Mouse (Mus musculus) limb, embryonic 13.5 days (tissue): ENCODE measurements at regions not wholly inside any gene's neighbourhood (a gene's known extent, or its start where the extent isn't known, plus 50 kb on each side); places are given as distances from the start of the nearest gene placed in this dataset.

Experiments
- ATAC-seq: fragments of 200-750 bp; cut with Nextera tagmentation; 2 replicates; pipeline ENCODE4 v1.8.0; 2017; ENCODE audit warnings: low read depth, moderate number of reproducible peaks, moderate TSS enrichment; ENCODE audit not compliant: low FRiP score
- H3K27ac ChIP-seq: fragments of 300-500 bp; sonication (generic); 2 replicates; pipeline ENCODE4 v1.5.1; 2015; ENCODE audit warnings: inconsistent platforms, mild to moderate bottlenecking, moderate library complexity
- H3K27me3 ChIP-seq: fragments of 300-500 bp; sonication (generic); 2 replicates; pipeline ENCODE4 v1.6.1; 2015; ENCODE audit warnings: mild to moderate bottlenecking, inconsistent platforms
- H3K36me3 ChIP-seq: fragments of 300-500 bp; sonication (generic); 2 replicates; pipeline ENCODE4 v1.6.1; 2015; ENCODE audit warnings: inconsistent platforms, mild to moderate bottlenecking, moderate library complexity
- H3K4me1 ChIP-seq: fragments of 300-500 bp; sonication (generic); 2 replicates; pipeline ENCODE4 v1.6.1; 2015; ENCODE audit warnings: inconsistent platforms
- H3K4me2 ChIP-seq: fragments of 300-500 bp; sonication (generic); replicated peaks from 2 replicates; pipeline ENCODE4 v1.6.1; 2015; ENCODE audit warnings: inconsistent platforms, mild to moderate bottlenecking, moderate library complexity
- H3K4me3 ChIP-seq: fragments of 300-500 bp; sonication (generic); 2 replicates; pipeline ENCODE4 v1.5.1; 2015; ENCODE audit warnings: moderate library complexity, mild to moderate bottlenecking, inconsistent platforms
- H3K9ac ChIP-seq: fragments of 300-500 bp; sonication (generic); 2 replicates; pipeline ENCODE4 v1.6.1; 2015; ENCODE audit warnings: mild to moderate bottlenecking, inconsistent platforms
- H3K9me3 ChIP-seq: fragments of 300-500 bp; sonication (generic); 2 replicates; pipeline ENCODE4 v1.6.1; 2016; ENCODE audit warnings: inconsistent platforms
- WGBS: fragments of 180-500 bp; shearing (Covaris S2); methylation state at CpG from one replicate; pipeline ENCODE4 v1.1.7; 2015; 5-methylcytosine and 5-hydroxymethylcytosine counted together

DNA sequence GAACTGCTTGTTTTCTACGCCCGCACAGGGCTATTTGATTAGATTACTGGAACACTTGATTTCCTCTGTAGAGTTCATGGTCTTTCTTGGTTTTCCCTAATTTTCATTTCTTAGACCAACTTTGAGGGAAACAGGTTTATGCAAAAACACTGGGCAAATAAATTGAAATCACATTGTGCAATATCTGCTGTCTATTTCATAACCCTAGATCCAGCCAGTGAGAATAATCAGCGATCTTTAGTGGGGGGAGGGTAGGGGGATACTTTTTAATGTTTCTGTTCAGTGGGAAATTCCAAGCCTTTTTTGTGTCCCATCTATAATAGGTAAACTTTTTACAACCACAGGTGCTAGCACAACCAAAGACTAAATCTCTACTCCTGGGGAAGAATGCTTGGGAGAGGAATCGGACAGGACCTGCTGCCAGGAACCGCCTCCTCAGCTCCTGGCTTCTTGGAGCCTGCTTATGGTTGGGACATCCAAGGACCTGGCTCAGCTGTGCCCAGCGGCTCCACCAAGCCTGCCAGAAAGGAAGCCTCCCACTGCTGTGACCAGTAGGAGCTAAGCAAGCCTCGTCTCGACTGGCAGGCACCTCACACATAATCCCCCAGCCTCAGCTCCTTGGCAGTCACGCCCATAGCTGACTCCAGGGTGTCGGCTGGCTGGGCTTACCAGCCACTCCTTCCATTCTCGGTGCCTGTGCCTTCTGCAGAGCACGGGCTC lies 80.8 kb upstream of the Irs2 start:
- Histone ChIP-seq H3K9ac (no peak overlapping the region), H3K4me1 (peaks cover 21% of the 10 kb centered on the region), H3K4me3 (no peak overlapping the region), H3K36me3 (no peaks in the 10 kb centered on the region), H3K9me3 (no peaks in the 10 kb centered on the region), H3K27me3 (peaks cover 5% of the 10 kb centered on the region), H3K4me2 (0 out of 2 replicates have a peak overlapping the region, but pooled peaks have one; percentile 3), H3K27ac (no peak overlapping the region)
- no peak for ATAC-seq
- 41% methylated on average over 12 of the region's 12 CpGs for WGBS

DNA sequence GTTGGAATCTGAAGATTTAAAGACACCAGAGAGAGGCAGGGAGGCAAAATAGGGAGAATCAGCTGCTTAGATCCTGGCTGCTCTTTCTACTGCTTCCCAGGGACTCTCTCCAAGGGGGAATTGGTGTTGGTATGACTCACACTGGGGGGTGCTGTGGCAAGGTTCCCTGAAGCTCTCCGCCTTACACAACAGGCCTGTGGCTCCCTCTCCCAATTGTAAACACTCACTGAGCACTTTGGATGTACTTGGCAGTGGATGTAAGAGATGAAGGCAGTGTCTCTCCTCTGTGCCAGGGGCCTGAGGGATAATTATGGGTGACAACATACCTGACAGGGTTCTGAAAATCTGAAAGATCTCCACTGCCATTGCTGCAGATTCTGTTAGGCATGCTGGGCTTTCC lies 77.0 kb upstream of the Irs2 start:
- Histone ChIP-seq H3K4me3 (no peak overlapping the region), H3K9ac (no peak overlapping the region), H3K36me3 (no peaks in the 10 kb centered on the region), H3K27me3 (peaks cover 5% of the 10 kb centered on the region), H3K4me1 (peaks cover 10% of the 10 kb centered on the region; the same call in 1 of the 2 replicates), H3K9me3 (no peaks in the 10 kb centered on the region), H3K4me2 (no peak overlapping the region), H3K27ac (no peak overlapping the region)
- 83% methylated on average over 1 of the region's 1 CpGs for WGBS
- no peak for ATAC-seq

DNA sequence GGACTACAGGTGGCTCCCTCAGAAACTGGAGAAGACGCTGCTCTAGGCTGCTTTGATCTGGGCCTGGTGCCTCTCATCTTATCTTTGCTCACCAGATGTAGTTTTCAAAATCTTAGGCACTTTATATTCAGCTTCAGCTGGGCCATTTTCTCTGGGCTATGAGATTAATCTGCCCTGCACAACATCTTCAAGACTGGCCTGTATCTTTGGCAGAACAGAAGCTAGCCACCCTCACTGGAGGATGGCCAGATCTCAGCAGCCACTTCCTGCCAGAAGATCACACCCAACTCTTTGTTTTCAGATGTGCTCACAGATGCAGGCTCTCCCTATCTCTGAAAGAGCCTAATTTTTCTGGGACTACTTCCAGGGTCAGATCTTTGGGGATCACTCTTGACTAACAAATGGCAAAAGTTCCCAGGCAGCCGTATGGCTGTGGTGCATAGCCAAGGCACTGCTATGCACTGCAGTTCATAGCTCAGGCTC lies 75.8 kb upstream of the Irs2 start:
- no peak overlapping the region for H3K9ac ChIP-seq
- WGBS: 79% methylated on average over 2 of the region's 2 CpGs
- no peak for ATAC-seq
- no peak overlapping the region for H3K4me2 ChIP-seq
- no peaks in the 10 kb centered on the region for H3K36me3 ChIP-seq
- H3K4me3 ChIP-seq: no peak overlapping the region
- peaks cover 8% of the 10 kb centered on the region; the same call in 1 of the 2 replicates for H3K4me1 ChIP-seq
- peaks cover under 1% of the 10 kb centered on the region for H3K27me3 ChIP-seq
- no peak overlapping the region for H3K27ac ChIP-seq
- no peaks in the 10 kb centered on the region for H3K9me3 ChIP-seq

GRCm38 (mm10) chr8:11080813-11081212 lies 72.6 kb upstream of the Irs2 start:
- WGBS: 79% methylated on average over 2 of the region's 2 CpGs
- Histone ChIP-seq H3K27ac (no peak overlapping the region), H3K4me2 (no peak overlapping the region), H3K9me3 (no peaks in the 10 kb centered on the region), H3K36me3 (no peaks in the 10 kb centered on the region), H3K4me1 (peaks cover 32% of the 10 kb centered on the region), H3K9ac (no peak overlapping the region), H3K27me3 (0 out of 2 replicates have a peak, but pooled peaks cover 5% of the 10 kb centered on the region), H3K4me3 (no peak overlapping the region)
- no peak for ATAC-seq

DNA sequence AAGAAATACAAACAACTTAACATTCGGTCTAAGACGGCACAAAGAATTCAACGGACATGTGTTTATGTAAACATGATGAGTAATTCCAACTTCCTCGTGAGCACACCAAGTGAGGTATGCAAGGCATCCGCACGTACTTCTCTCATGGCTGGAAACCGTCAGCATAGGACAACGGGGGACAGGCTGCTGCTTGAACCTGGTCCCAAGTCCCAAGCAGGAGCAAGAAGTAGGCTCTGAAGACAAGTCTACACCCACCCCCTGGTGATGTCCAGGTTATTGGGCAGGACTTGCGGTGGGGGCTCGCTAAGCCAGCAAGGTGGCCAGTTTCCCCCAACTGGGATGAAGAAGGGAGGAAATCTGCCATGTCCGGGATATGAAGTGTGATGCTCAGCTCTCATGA lies 71.5 kb upstream of the Irs2 start:
- 71% methylated on average over 11 of the region's 11 CpGs for WGBS
- peaks cover 32% of the 10 kb centered on the region for H3K4me1 ChIP-seq
- no peak overlapping the region for H3K9ac ChIP-seq
- no peak overlapping the region for H3K27ac ChIP-seq
- H3K27me3 ChIP-seq: 0 out of 2 replicates have a peak, but pooled peaks cover 5% of the 10 kb centered on the region
- H3K4me2 ChIP-seq: no peak overlapping the region
- no peaks in the 10 kb centered on the region for H3K36me3 ChIP-seq
- ATAC-seq: no peak
- H3K9me3 ChIP-seq: no peaks in the 10 kb centered on the region
- H3K4me3 ChIP-seq: no peak overlapping the region

DNA sequence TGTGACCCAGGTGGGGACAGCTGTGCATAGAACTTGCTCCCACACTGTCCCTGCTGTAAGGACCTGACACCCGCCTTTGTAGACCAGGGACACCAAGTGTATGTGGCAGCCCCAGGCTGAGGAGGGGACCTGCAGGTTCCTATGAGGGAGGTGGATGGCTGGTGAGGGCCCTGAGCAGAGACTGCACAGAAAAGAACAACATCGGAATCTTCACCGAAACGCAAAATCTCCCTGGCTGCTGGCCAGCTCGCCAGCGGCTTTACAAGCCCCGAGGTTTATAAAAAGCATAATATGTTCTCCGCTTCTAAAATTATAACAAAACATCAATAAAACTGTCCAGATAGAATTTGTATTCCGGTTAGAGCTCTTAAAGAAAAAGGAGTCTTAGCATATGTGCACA lies 68.9 kb upstream of the Irs2 start:
- Histone ChIP-seq H3K9ac (0 out of 2 replicates have a peak overlapping the region, but pooled peaks have one; percentile 13), H3K9me3 (no peaks in the 10 kb centered on the region), H3K27me3 (0 out of 2 replicates have a peak, but pooled peaks cover 5% of the 10 kb centered on the region), H3K4me2 (peak overlapping the region; percentile 43), H3K36me3 (no peaks in the 10 kb centered on the region), H3K4me1 (peaks cover 32% of the 10 kb centered on the region), H3K4me3 (peak overlapping the region; percentile 11; the same call in 1 of the 2 replicates), H3K27ac (no peak overlapping the region)
- peak; percentile 37; the same call in 1 of the 2 replicates for ATAC-seq
- WGBS: 30% methylated on average over 9 of the region's 9 CpGs

DNA sequence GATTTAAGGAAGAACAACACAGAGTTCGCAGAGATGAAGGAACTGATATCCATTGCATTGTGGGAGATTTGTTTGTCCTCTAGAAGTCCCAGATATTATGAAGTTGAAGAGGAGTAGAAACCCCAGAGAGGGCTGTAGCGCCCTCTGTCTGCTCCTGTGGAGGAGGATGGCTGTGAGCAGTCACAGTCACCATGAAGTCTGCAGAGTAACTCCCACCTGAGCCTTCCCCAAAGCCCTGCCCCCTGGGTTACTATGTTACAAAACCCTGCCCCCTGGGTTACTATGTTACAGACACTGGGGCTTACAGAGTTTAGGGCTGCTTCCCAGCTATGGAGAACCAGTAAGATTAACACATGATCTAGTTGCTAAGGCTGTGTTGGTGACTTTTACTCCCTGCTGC lies 62.9 kb upstream of the Irs2 start:
- Histone ChIP-seq H3K36me3 (no peaks in the 10 kb centered on the region), H3K4me1 (no peaks in the 10 kb centered on the region), H3K27me3 (no peaks in the 10 kb centered on the region), H3K4me3 (no peak overlapping the region), H3K27ac (no peak overlapping the region), H3K9ac (no peak overlapping the region), H3K4me2 (no peak overlapping the region), H3K9me3 (no peaks in the 10 kb centered on the region)
- 65% methylated on average over 2 of the region's 2 CpGs for WGBS
- no peak for ATAC-seq

- Histone ChIP-seq H3K4me2 (no peak overlapping the region), H3K4me1 (no peaks in the 10 kb centered on the region), H3K36me3 (no peaks in the 10 kb centered on the region), H3K9me3 (no peaks in the 10 kb centered on the region; the same call in 1 of the 2 replicates), H3K27ac (no peak overlapping the region), H3K27me3 (0 out of 2 replicates have a peak, but pooled peaks cover 9% of the 10 kb centered on the region), H3K4me3 (no peak overlapping the region), H3K9ac (no peak overlapping the region)
- ATAC-seq: no peak
- 83% methylated on average over 7 of the region's 7 CpGs for WGBS
Measured at GRCm38 (mm10) chr8:11067450-11067849, 59.2 kb upstream of the Irs2 start.

DNA sequence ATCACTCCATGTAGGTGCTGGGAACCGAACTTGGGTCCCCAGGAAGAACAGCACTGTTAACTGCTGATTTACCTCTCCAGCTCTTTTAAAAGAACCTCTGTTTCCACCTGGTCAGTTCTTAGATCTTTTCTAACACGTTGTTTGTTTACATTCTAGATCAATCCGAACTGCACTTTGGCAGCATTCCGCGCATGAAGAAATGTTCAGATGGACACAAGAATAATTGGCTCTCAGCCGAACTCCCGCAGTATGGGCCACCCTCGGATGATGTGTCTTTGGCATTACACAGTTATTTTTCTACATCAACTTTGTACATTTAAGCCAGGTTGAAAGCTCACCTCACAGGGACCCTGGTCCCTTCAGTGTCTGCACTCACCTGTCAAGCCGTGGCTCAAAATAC lies 57.7 kb upstream of the Irs2 start:
- H3K4me3 ChIP-seq: no peak overlapping the region
- no peak for ATAC-seq
- 0 out of 2 replicates have a peak, but pooled peaks cover 9% of the 10 kb centered on the region for H3K27me3 ChIP-seq
- no peak overlapping the region for H3K27ac ChIP-seq
- no peaks in the 10 kb centered on the region for H3K4me1 ChIP-seq
- H3K4me2 ChIP-seq: no peak overlapping the region
- no peaks in the 10 kb centered on the region; the same call in 1 of the 2 replicates for H3K9me3 ChIP-seq
- no peaks in the 10 kb centered on the region for H3K36me3 ChIP-seq
- H3K9ac ChIP-seq: no peak overlapping the region
- 90% methylated on average over 9 of the region's 9 CpGs for WGBS

DNA sequence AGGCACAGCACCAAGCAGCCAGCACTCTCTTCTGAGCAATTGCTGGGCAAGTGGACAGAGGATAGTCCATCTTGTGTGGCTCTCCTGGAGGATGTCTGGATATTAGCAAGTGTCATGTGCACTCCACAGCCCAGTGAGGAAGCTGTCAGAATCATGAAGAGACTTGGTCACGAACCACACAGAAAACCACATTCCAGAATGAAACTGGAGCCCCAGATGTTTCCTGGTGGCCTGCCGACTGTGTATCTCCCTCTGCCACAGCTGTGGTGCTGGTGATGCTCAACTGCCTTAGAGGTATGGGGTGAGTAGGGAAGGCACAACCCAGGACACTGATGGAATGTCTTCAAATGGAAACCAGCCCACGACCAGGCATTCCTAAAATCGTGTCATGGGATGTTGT lies 57.0 kb upstream of the Irs2 start:
- H3K36me3 ChIP-seq: no peaks in the 10 kb centered on the region
- whole genome bisulfite sequencing: 51% methylated on average over 4 of the region's 4 CpGs
- H3K4me2 ChIP-seq: no peak overlapping the region
- H3K9me3 ChIP-seq: no peaks in the 10 kb centered on the region; the same call in 1 of the 2 replicates
- ATAC-seq: no peak
- H3K4me3 ChIP-seq: no peak overlapping the region
- H3K27me3 ChIP-seq: 0 out of 2 replicates have a peak, but pooled peaks cover 9% of the 10 kb centered on the region
- H3K4me1 ChIP-seq: no peaks in the 10 kb centered on the region
- no peak overlapping the region for H3K27ac ChIP-seq
- H3K9ac ChIP-seq: no peak overlapping the region

- H3K4me1 ChIP-seq: no peaks in the 10 kb centered on the region
- peaks cover 21% of the 10 kb centered on the region for H3K27me3 ChIP-seq
- no peaks in the 10 kb centered on the region; the same call in 1 of the 2 replicates for H3K9me3 ChIP-seq
- no peak overlapping the region for H3K4me3 ChIP-seq
- no peak overlapping the region for H3K27ac ChIP-seq
- 72% methylated on average over 8 of the region's 8 CpGs for WGBS
- H3K9ac ChIP-seq: no peak overlapping the region
- no peak overlapping the region for H3K4me2 ChIP-seq
- no peak for ATAC-seq
- H3K36me3 ChIP-seq: no peaks in the 10 kb centered on the region
Measured at GRCm38 (mm10) chr8:11063058-11063457, 54.8 kb upstream of the Irs2 start.

GRCm38 (mm10) chr8:11062348-11062946 lies 54.2 kb upstream of the Irs2 start:
- Histone ChIP-seq H3K9ac (no peak overlapping the region), H3K36me3 (no peaks in the 10 kb centered on the region), H3K9me3 (no peaks in the 10 kb centered on the region; the same call in 1 of the 2 replicates), H3K27ac (no peak overlapping the region), H3K4me3 (no peak overlapping the region), H3K27me3 (peaks cover 26% of the 10 kb centered on the region), H3K4me1 (no peaks in the 10 kb centered on the region), H3K4me2 (no peak overlapping the region)
- 52% methylated on average over 3 of the region's 3 CpGs for WGBS
- ATAC-seq: no peak
